Mouse (Mus musculus) E14TG2a.4 (cell line): ENCODE data around the gene Prn.

ENCODE experiments used
- H3K27me3 ChIP-seq: 2 replicates; pipeline ENCODE4 v1.6.1; 2014; ENCODE audit warnings: low read length, control low read depth; ENCODE audit not compliant: insufficient read depth
- H3K36me3 ChIP-seq: 2 replicates; pipeline ENCODE4 v1.6.1; 2014; ENCODE audit warnings: low read length, control low read depth; ENCODE audit not compliant: insufficient read depth
- H3K4me1 ChIP-seq: replicated peaks from 2 replicates; pipeline ENCODE4 v1.6.1; 2014; ENCODE audit warnings: low read depth, low read length, control low read depth
- H3K4me3 ChIP-seq: replicated peaks from 2 replicates; pipeline ENCODE4 v1.5.1; 2014; ENCODE audit warnings: mild to moderate bottlenecking, low read length
- H3K9me3 ChIP-seq: 2 replicates; pipeline ENCODE4 v1.6.1; 2014; ENCODE audit warnings: low read length, control low read depth
- CTCF ChIP-seq: conservative IDR thresholded peaks from 2 replicates; pipeline ENCODE4 v1.5.1; 2014; ENCODE audit warnings: low read length
- NANOG ChIP-seq: IDR thresholded peaks from 2 replicates; pipeline ENCODE4 v1.6.1; 2014; ENCODE audit warnings: borderline replicate concordance, low read length, mixed read lengths
- POU5F1 ChIP-seq: IDR thresholded peaks from 2 replicates; pipeline ENCODE4 v1.6.1; 2014; ENCODE audit warnings: low read length, borderline replicate concordance

The Prn gene

DNA sequence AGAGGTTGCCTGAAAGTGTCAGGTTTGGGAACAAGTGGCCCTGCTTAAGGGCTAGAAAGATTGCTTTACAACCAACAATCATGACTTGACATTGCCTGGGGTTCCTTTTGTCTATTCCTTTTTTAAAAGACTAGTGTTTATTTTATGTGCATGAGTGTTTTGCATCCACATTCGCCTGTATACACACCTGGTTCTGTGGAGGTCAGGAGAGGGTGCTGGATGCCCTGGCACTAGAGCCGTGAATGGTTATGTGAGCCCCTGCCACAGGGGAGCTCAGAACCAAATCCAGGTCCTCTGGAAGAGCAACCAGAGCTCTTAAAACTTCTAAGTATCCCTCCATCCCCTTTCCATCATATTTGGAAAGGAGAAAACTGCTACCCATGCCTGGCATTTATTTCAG lies 1.1 kb downstream of the Prn start:
- Histone ChIP-seq H3K9me3 (peaks cover 27% of the 10 kb centered on the region), H3K36me3 (peaks cover 16% of the 10 kb centered on the region), H3K4me3 (no peak overlapping the region), H3K27me3 (peaks cover 11% of the 10 kb centered on the region; the same call in 1 of the 2 replicates), H3K4me1 (peaks cover 23% of the 10 kb centered on the region)
- no peak for TF ChIP-seq NANOG

GRCm38 (mm10) chr2:131911341-131911740 lies 1.6 kb downstream of the Prn start:
- peaks cover 23% of the 10 kb centered on the region for H3K4me1 ChIP-seq
- peaks cover 11% of the 10 kb centered on the region; the same call in 1 of the 2 replicates for H3K27me3 ChIP-seq
- no peak for TF ChIP-seq CTCF
- TF ChIP-seq POU5F1: no peak
- no peak for TF ChIP-seq NANOG
- peaks cover 32% of the 10 kb centered on the region for H3K9me3 ChIP-seq
- H3K4me3 ChIP-seq: no peak overlapping the region
- peaks cover 21% of the 10 kb centered on the region for H3K36me3 ChIP-seq

DNA sequence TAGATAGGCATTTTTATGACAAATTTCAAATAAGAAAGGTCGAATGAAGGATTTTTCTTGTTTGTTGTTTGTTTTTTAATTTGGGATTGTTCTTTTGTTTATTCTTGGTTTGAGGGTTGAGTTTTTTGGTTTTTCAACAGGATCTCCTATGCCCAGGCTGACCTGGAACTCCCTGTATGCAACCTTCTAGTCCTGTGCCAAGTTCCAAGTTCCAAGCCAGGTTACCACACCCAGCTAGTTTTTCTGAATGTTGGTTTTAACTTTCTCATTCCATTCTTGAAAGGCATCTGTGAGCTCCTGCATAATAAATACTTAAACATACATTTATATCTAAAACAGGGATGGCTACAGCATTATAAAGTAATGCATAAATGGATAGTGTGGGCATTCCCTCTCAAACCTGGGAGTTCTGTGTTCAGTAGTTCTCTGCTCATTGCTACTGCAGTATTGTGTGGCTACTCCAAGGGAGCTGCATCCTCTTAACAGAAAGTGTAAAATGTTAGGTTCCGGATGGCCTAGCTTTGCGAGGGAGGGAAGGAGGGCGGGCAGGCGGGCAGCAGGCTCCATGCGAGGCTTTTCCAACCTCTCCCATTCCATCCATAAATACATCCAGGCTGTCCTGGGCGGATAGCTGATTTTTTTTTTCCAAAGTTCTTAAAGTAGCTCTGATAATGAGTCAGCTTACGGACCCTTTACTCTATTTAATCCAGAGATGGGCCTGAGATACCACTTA lies 2.9 kb downstream of the Prn start:
- peaks cover 45% of the 10 kb centered on the region for H3K9me3 ChIP-seq
- peaks cover 28% of the 10 kb centered on the region for H3K36me3 ChIP-seq
- peaks cover 23% of the 10 kb centered on the region for H3K4me1 ChIP-seq
- H3K27me3 ChIP-seq: peaks cover 11% of the 10 kb centered on the region; the same call in 1 of the 2 replicates
- H3K4me3 ChIP-seq: no peak overlapping the region
- TF ChIP-seq NANOG (no peak), POU5F1 (no peak), CTCF (no peak)

GRCm38 (mm10) chr2:131932275-131932902 lies 22.6 kb downstream of the Prn start:
- no peak for TF ChIP-seq POU5F1
- TF ChIP-seq NANOG: no peak
- TF ChIP-seq CTCF: no peak
- no peak overlapping the region; the same call in 1 of the 2 replicates for H3K4me3 ChIP-seq
- no peaks in the 10 kb centered on the region for H3K4me1 ChIP-seq
- H3K9me3 ChIP-seq: peaks cover 50% of the 10 kb centered on the region
- peaks cover 24% of the 10 kb centered on the region for H3K36me3 ChIP-seq
- no peaks in the 10 kb centered on the region for H3K27me3 ChIP-seq

GRCm38 (mm10) chr2:131933013-131933412 lies 23.3 kb downstream of the Prn start:
- no peaks in the 10 kb centered on the region; the same call in 1 of the 2 replicates for H3K4me1 ChIP-seq
- H3K27me3 ChIP-seq: no peaks in the 10 kb centered on the region
- TF ChIP-seq NANOG (no peak), POU5F1 (no peak), CTCF (no peak)
- H3K4me3 ChIP-seq: no peak overlapping the region; the same call in 1 of the 2 replicates
- H3K9me3 ChIP-seq: peaks cover 50% of the 10 kb centered on the region
- H3K36me3 ChIP-seq: peaks cover 24% of the 10 kb centered on the region

DNA sequence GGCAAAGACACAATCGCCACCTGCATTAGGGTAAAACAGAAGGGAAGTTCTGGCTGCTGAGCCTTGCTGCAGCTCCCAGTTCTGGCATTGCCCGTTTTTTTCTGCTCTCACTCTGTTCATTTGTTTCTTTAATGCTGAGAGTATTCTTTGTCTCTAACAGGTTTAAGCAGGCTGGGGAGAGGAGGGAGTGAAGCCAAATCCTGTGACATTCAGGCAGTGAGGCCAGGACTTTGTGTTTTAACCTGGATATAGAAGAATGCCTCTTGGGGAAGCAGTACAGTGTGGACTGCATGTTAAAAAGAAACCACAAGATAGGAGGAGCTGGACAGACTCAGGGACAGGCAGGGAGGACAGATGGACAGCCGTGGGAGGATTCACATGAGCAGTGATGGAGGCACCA lies 23.8 kb downstream of the Prn start:
- H3K27me3 ChIP-seq: no peaks in the 10 kb centered on the region

GRCm38 (mm10) chr2:131934243-131934642 lies 24.5 kb downstream of the Prn start:
- Histone ChIP-seq H3K4me1 (peaks cover 12% of the 10 kb centered on the region), H3K4me3 (no peak overlapping the region), H3K36me3 (peaks cover 24% of the 10 kb centered on the region), H3K27me3 (no peaks in the 10 kb centered on the region), H3K9me3 (peaks cover 50% of the 10 kb centered on the region)
- no peak for TF ChIP-seq NANOG
- TF ChIP-seq POU5F1: no peak
- no peak for TF ChIP-seq CTCF

More for the DNA sequence above, 23.8 kb downstream of the Prn start:
- H3K9me3 ChIP-seq: peaks cover 50% of the 10 kb centered on the region
- peaks cover 6% of the 10 kb centered on the region for H3K4me1 ChIP-seq
- peaks cover 24% of the 10 kb centered on the region for H3K36me3 ChIP-seq
- no peak overlapping the region for H3K4me3 ChIP-seq
- TF ChIP-seq CTCF (no peak), POU5F1 (no peak), NANOG (no peak)

DNA sequence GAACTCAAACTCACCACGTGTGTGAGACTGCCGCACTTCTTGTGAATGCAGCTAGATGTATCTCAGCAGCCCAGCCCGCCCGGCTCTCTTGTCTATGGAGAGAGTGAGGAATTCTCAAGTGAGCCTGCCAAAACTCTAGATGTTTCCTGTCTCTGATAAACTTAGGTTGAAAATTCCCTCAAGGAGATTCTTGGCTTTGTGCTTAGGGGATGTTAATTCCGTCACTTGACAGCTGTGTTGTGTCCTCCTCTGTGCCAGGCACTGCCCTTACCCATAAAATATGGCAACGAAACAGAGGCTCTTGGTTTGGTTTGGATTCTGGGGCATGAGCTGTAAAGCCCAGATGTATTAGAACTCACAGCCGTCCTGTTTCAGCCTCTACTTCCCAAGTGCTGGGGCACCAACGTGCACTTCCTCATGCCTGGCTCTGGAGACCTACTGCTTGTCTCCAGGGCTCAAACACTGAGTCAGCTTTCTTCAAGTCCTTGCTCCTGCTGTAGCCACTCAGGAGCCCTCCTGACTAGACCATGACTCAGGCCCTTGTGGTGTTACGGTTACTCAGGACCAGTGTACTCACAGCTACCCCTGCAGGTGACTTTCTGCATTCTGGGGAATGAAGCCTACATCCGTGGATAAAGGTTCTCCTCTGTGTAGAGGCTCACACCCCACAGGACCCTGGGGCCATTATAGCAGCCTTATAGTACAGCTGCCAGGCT lies 25.8 kb downstream of the Prn start:
- no peak overlapping the region for H3K4me3 ChIP-seq
- TF ChIP-seq POU5F1 (no peak), CTCF (no peak), NANOG (no peak)
- H3K4me1 ChIP-seq: peaks cover 13% of the 10 kb centered on the region
- peaks cover 24% of the 10 kb centered on the region for H3K36me3 ChIP-seq
- peaks cover 50% of the 10 kb centered on the region for H3K9me3 ChIP-seq
- no peaks in the 10 kb centered on the region for H3K27me3 ChIP-seq
